Mouse (Mus musculus): ENCODE results near the gene Cyp2d11.

- no peak for TF ChIP-seq CTCF (conservative IDR thresholded peaks at IDR 0.05; ENCODE audit: low read length)
- TF ChIP-seq NANOG (IDR thresholded peaks at IDR 0.05; ENCODE audit: borderline replicate concordance, low read length), result no peak
Measured at GRCm38 (mm10) chr15:82434541-82434940, 40.7 kb upstream of the Cyp2d11 start.
